Mouse (Mus musculus): ENCODE measurements around the gene Cacna1c.

The Cacna1c gene

GRCm38 (mm10) chr6:119132863-119133262, 63.4 kb downstream of the Cacna1c start:
- no peak for DNase-seq

- no peak for DNase-seq
Observed at GRCm38 (mm10) chr6:119132111-119132735, 64.0 kb downstream of the Cacna1c start.

DNA sequence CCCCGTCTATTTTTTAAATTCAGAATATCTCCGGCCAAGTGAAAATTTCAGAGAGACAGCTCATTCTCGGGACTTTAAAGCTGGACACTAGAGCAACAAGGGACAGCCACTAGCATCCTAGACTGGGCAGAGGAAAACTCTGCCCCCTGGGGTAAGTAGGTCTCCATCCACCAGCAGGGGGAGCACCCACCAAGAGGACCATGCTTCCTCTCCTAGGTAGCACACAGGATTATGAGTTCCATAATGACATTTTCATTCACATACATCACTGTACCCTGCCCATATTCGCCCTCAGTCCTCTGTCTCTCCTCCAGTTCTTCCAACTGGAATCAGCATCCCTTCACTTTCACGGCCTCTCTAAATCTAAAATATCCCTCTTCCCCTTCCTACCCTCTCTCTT, 66.6 kb downstream of the Cacna1c start:
- peak; percentile 45 for DNase-seq

GRCm38 (mm10) chr6:119128521-119128920, 67.7 kb downstream of the Cacna1c start:
- DNase-seq = no peak

DNA sequence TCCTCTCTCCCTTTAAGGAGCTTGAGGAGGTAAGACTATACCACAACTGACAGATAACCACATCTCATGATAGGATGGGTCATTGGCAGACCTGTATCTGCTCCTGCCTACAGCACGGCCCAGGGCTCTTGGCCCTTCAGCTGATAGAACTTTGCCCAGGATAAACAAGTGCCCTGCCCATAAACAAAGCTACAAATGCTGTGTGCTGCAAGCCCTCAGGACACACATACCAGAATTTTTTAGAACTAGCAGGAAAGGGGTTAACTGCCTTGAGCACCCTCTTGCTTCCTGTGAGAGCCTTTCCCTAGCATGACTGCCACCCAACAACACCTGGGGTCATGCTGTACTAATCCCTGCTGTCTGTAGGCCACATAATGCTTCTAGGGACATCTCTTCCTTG, 68.1 kb downstream of the Cacna1c start:
- DNase-seq = no peak

DNA sequence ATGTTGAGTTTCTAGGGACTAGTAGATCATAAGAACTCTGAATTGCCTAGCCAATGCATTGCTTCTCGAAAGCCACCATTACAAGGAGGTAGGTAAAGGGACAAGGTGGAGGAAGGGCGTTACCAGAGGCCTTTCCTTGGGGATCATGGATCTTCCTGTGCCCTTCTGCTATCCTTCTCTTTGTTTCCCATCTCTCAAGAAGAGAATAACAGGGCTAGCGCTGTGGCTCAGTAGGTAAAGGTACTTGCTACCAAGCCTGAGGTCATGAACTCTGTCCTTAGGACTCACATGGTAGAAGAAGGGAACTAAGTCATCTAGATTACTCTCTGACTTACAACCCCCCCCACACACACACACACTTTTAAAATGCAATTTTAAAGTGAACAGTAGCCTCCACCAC, 69.2 kb downstream of the Cacna1c start:
- no peak for DNase-seq

DNA sequence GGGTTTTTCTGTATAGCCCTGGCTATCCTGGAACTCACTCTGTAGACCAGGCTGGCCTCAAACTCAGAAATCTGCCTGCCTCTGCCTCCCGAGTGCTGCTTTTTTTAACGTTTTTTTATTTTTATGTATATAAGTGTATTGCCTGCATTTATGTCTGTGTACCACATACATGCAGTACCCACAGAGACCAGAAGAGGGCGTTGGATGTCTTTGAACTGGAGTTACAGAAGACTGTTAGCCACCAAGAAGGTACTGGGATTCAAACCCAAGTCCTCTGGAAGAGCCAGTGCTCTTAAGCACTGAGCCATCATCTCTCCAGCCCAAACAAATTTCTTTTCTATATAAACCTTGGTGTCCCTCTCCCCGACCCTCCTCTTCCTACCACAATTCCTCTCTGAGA, 77.8 kb downstream of the Cacna1c start:
- no peak for DNase-seq

DNA sequence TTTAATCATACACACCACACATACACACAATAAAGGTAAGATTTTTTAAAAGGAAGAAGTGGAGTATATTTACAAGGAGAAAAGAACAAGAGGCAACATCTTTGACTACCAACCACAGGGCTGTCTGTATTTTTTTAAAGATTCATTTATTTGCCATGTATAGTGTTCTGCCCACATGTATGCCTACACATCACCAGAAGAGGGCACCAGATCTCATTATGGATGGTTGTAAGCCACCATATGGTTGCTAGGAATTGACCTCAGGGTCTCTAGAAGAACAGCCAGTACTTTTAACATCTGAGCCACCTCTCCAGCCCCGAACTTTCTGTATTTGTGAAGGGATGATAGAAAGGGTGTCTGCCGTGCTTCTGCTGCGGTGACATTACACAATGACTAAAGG, 79.9 kb downstream of the Cacna1c start:
- no peak for DNase-seq

- no peak for DNase-seq
Observed at GRCm38 (mm10) chr6:119113362-119113761, 82.9 kb downstream of the Cacna1c start.

- DNase-seq = no peak
Observed at GRCm38 (mm10) chr6:119110369-119110768, 85.8 kb downstream of the Cacna1c start.

DNA sequence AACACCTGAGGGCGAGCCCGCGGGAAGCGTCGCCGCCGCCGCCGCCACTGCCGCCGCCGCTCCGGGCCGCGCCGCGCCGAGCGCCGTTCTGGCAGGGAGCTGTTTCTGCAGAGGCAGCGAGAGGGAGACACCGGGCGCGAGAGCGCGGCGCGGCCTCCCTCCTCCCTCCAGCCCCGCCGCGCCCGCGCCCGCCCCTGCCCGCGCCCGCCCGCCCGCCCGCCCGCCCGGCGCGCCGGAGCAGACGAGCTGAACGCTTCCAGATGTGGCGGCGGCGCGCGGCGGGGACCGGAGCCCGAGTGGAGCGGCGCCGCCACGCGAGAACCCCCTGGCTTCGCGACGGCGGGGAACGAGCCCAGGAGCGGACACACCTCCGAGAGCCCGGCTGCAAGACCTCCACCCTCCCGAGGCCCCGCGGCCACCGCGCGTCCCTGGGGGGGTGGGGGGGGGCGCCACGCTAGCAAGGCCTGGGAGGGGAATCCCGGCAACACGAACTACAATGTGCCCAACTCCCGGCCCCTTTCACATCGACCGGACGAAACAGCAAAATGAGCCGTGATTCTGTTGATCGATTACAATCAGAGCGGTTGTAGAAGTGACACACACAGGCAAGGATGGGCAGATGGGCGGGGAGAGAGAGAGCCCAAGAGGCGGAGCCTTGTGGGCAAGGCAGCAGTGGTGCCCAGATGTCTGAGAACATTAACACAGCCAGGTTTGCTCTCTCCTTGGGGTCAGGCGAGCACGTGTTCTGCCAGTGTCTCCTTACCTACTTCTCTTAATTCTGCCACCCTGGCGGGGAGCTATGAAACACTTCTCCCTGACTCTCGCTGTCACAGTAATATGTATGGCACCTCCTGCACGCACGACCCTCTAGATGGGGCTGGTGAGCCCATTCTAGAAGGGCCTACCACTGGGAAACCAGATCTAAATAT, 87.5 kb downstream of the Cacna1c start:
- peak; percentile 59 for DNase-seq

GRCm38 (mm10) chr6:119107856-119108465, 88.3 kb downstream of the Cacna1c start:
- peak; percentile 29 for DNase-seq

DNA sequence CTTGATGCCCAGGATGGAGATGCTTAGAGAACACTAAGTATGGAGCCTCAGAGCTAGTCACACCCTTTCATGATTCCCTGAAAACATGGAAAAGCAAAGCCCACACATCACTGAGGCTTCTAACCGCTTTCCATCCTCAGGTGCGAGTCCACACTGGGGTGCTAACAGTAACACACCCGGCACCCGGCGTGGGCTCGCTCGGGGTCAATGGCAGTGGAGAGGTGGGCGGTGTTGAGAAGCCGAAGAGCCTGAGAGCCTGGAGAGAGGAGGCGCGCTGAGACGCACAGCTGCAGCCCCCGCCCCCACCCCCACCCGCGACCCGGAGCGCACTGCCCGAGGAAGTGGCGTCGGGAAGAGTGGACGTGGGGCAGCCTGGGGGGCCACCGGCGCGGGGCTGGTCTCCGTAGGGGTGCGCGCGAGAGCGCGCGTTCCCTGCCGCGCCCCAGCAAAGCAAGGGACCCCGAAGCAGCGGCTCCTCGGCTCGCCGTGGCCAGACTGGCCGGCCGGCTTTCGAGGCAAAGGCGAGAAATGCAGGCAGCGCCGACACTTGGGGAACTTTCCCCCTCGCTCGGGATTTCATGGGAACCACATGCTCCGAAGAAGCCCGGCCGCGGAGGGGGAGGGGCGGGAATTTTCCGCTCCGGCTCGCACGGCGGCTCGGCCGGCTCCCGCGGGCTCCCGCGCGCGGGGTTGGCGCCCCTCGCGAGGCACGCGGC, 88.9 kb downstream of the Cacna1c start:
- DNase-seq = peak; percentile 60

DNA sequence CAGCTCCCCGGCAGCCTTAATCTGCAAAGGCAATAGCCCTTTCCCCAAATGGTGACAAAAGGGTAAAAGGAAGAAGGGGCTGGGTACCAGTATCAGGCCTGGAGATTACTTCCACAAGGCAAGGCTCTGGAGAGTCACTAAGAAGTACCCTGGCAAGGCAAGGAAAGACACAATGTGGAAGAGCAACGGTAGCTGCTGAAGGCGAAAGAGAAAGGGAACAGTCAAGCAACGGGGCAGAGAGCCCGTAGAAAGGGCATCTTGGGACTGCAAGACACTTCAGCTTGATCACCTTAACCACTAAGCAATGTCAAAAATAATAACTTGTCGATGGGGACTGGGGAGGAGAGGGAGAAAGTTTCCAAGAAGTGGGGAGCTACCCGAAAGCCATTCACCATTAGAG, 89.5 kb downstream of the Cacna1c start:
- DNase-seq = no peak

DNA sequence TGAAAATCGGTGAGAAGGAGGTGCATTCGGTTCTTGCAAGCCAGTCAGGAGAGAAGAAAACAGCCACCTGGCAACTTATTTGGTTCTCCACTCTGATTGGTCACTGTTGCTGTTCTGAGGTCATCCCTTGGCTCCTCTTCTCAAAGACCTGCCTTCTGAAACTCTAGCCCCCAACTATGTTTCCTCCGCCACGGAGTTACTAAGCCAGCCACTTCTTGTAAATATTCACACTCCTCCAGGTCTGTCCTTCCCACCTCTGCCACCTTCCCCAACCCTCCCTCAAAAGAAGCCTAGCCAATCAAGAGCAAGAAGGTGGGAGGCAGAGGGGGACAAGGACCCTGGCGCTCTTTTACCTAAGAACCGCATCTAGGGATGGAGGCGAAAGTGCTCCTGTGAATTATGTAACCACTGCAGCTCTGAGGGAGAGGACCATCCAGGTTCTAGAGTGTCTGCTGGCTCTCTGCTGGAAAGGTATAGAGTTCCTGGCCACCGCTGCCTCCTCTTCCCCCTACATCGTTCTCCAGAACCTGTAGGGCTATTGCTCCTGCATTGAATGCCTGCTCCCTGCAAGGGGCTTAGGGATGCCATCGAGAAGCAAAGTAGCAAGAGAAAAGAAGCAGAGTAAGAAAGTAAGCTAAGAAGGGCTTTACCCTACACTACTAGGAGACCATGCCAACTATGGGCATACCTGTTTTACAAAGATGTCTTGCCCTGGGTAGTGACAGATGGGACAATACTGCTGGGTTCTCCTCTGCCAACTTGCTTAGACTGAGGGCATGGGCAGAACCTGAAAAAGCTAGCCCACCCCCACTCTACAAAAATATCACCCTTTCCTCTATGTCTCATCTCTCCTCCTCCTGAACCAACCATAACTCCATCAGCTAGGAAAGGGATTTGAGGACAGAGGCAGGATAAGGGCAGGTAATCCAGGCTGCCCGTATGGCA, 90.3 kb downstream of the Cacna1c start:
- no peak for DNase-seq

- peak; percentile 75 for DNase-seq
Observed at GRCm38 (mm10) chr6:119104246-119104645, 92.0 kb downstream of the Cacna1c start.

DNA sequence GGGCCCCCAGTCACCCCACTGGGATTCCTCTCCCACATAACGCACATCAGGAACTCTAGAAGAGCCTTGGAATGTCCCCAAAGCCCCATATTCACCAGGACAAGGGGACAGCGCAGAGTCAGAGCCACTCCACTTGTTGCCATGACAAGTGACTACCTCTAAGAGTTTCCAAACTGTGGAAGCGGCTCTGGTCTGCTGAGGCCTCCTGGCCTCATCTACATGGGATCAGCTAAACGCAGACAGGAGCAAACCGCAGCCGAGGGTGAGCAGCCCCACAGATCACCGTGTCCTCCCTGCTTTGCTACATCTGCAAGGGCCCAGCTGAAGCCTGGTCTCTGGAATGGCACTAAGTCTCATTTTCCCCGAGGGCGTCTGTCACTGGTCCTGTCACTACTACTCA, 93.3 kb downstream of the Cacna1c start:
- DNase-seq = no peak

- DNase-seq = no peak
Observed at GRCm38 (mm10) chr6:119099333-119099732, 96.9 kb downstream of the Cacna1c start.

DNA sequence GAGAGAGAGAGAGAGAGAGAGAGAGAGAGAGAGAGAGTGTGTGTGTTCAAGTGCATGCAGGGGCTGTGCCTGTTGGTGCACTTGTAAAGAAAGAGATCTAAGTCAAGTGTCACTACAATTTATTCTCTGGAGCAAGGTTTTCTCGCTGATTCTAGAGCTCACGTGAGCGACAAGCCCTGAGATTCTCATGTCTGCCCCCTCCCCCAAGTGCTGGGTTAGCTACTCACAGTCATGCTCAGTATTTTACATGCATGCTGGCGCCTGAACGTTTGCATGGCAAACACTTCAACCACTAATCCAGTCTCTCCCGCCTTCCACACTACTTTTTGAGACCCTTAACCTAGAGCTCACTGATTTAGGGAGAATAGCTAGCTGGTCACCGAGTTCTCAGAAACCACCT, 99.7 kb downstream of the Cacna1c start:
- no peak for DNase-seq

DNA sequence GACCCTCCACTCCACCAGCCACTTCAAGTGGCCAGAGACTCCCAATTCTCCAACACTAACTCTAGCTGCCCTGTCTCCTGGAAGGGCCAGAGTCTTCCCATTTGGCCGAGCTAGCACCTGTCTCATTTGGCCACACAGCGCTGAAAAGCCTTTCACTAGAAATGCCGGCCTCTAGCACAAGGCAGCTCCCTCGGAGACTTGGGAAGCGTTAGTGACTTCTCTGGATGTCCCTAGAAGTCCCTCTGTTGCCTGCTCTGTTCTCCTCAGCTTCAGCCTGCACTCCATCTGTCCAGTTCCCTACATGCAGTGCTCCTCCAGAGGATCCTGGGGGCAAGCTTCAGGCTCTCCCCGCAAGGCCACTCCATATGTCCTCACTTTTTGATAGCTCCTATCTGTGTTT, 101.1 kb downstream of the Cacna1c start:
- no peak for DNase-seq

DNA sequence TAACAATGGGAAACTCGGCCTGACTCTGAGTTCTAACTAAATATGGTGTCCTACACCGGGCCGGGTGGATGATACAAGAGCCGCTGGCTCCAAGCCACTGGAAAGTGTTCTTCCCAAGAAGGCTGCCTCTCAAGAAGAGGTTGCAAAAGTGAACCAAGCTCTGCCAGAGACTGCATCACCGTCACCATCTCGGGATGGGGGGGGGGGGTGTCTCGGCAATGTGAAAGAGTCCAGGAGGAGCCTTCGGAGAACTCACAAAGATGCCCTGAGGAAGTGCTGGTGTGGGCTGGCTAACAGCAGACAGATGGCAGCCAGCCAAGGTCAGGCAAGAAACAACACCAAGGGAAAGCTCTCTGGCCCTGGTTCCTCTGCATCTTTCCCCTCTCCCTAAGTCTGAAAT, 107.0 kb downstream of the Cacna1c start:
- DNase-seq = peak; percentile 37

- DNase-seq = no peak
Observed at GRCm38 (mm10) chr6:119088381-119088780, 107.8 kb downstream of the Cacna1c start.
